ENCODE assay signal across 25 mouse cellular contexts in genomic region chr3:128665184-128665583, GRCm38 (mm10).
DNase-seq lines count a peak whose midpoint lies in the region; ATAC-seq and TF ChIP-seq lines count a peak whose summit lies in the region.
"Had no signal": no experiment of that assay in that cellular context is flagged by ENCODE, and none has a peak within 500 bp of the region (broad histone marks: within the 10 kb centered on the region; RNA-seq: fewer than 3 reads in every experiment).

No protein-coding gene starts in this region.

- H3K4me1 ChIP-seq in embryonic facial prominence, embryonic 11.5 days (ENCODE audit: control insufficient read depth, insufficient read depth, low read length), result no peaks in the 10 kb centered on the region
- peaks cover 16% of the 10 kb centered on the region for H3K4me1 ChIP-seq in embryonic facial prominence, embryonic 10.5 days
- H3K4me1 ChIP-seq in midbrain, embryonic 11.5 days (ENCODE audit: control insufficient read depth, insufficient read depth, low read length), result no peaks in the 10 kb centered on the region
- no peaks in the 10 kb centered on the region for H3K4me1 ChIP-seq in midbrain, postnatal 0 days (ENCODE audit: insufficient read depth, low read length)

- ATAC-seq in embryonic facial prominence, embryonic 11.5 days (replicated peaks; ENCODE audit: insufficient number of reproducible peaks, low FRiP score, low TSS enrichment, low read depth), result no peak
- no peak for ATAC-seq in midbrain, embryonic 11.5 days (ENCODE audit: low FRiP score)
- no peak for ATAC-seq in midbrain, postnatal 0 days (ENCODE audit: low FRiP score)
- ATAC-seq in megakaryocyte-erythroid progenitor cell, adult 5-6 weeks (replicated peaks; ENCODE audit: low FRiP score, low TSS enrichment, poor library complexity, severe bottlenecking), result no peak
- ATAC-seq: activated CD4-positive, CD25-positive, alpha-beta regulatory T cell, adult 4 months; CD4-positive, CD25-positive, alpha-beta regulatory T cell, adult 4 months; forebrain, embryonic 13.5 days; forebrain, embryonic 16.5 days; Patski had no signal

- H3K4me3 ChIP-seq in embryonic facial prominence, embryonic 11.5 days (ENCODE audit: low read depth, low read length), result no peak overlapping the region
- no peak overlapping the region for H3K4me3 ChIP-seq in embryonic facial prominence, embryonic 10.5 days
- H3K4me3 ChIP-seq in midbrain, embryonic 11.5 days (ENCODE audit: low read depth, low read length), result no peak overlapping the region
- H3K4me3 ChIP-seq in midbrain, postnatal 0 days (ENCODE audit: low read depth, low read length), result no peak overlapping the region
- H3K4me3 ChIP-seq in myocyte, result no peak overlapping the region
- H3K4me3 ChIP-seq: embryonic facial prominence, embryonic 13.5 days; forebrain, embryonic 13.5 days had no signal

- H3K36me3 ChIP-seq in embryonic facial prominence, embryonic 11.5 days (replicated peaks; ENCODE audit: control insufficient read depth, insufficient read depth, low read depth, low read length), result no peaks in the 10 kb centered on the region
- no peaks in the 10 kb centered on the region for H3K36me3 ChIP-seq in embryonic facial prominence, embryonic 10.5 days (replicated peaks)
- no peaks in the 10 kb centered on the region for H3K36me3 ChIP-seq in midbrain, embryonic 11.5 days (ENCODE audit: control insufficient read depth, insufficient read depth, low read length)
- no peaks in the 10 kb centered on the region for H3K36me3 ChIP-seq in midbrain, postnatal 0 days (ENCODE audit: insufficient read depth, low read length)
- H3K36me3 ChIP-seq in myocyte (ENCODE audit: control insufficient read depth, insufficient read depth), result no peaks in the 10 kb centered on the region
- H3K36me3 ChIP-seq: embryonic facial prominence, embryonic 13.5 days; G1E had no signal

- no peak for TF ChIP-seq POLR2A in myocyte (IDR thresholded peaks at IDR 0.05; ENCODE audit: insufficient read length, low read depth)

- no peak overlapping the region for H3ac ChIP-seq in myocyte (ENCODE audit: control insufficient read depth, insufficient read length)

- H3K9me3 ChIP-seq in embryonic facial prominence, embryonic 11.5 days (replicated peaks; ENCODE audit: control insufficient read depth, low read length), result no peaks in the 10 kb centered on the region
- no peaks in the 10 kb centered on the region for H3K9me3 ChIP-seq in embryonic facial prominence, embryonic 10.5 days
- no peaks in the 10 kb centered on the region for H3K9me3 ChIP-seq in midbrain, embryonic 11.5 days (ENCODE audit: control insufficient read depth, low read length)
- H3K9me3 ChIP-seq in midbrain, postnatal 0 days (ENCODE audit: low read length), result no peaks in the 10 kb centered on the region
- H3K9me3 ChIP-seq: embryonic facial prominence, embryonic 13.5 days; forebrain, embryonic 13.5 days had no signal

- H3K27me3 ChIP-seq in embryonic facial prominence, embryonic 11.5 days (ENCODE audit: control insufficient read depth, insufficient read depth, low read length), result no peaks in the 10 kb centered on the region
- H3K27me3 ChIP-seq in embryonic facial prominence, embryonic 10.5 days (replicated peaks; ENCODE audit: low read depth, poor library complexity, severe bottlenecking), result no peaks in the 10 kb centered on the region
- no peaks in the 10 kb centered on the region for H3K27me3 ChIP-seq in midbrain, embryonic 11.5 days (ENCODE audit: control insufficient read depth, insufficient read depth, low read length)
- H3K27me3 ChIP-seq in midbrain, postnatal 0 days (ENCODE audit: insufficient read depth, low read length), result no peaks in the 10 kb centered on the region
- H3K27me3 ChIP-seq in myocyte (ENCODE audit: control insufficient read depth, insufficient read depth, insufficient read length), result no peaks in the 10 kb centered on the region
- H3K27me3 ChIP-seq: CH12.LX; forebrain, embryonic 13.5 days; Patski had no signal

- H3K79me2 ChIP-seq in myocyte (ENCODE audit: control insufficient read depth, insufficient read depth), result no peaks in the 10 kb centered on the region

- H3K4me2 ChIP-seq in embryonic facial prominence, embryonic 11.5 days (ENCODE audit: low read depth, low read length), result no peak overlapping the region
- no peak overlapping the region for H3K4me2 ChIP-seq in midbrain, embryonic 11.5 days
- H3K4me2 ChIP-seq in midbrain, postnatal 0 days (ENCODE audit: low read depth, low read length, poor library complexity, severe bottlenecking), result no peak overlapping the region
- no peak overlapping the region for H3K4me2 ChIP-seq in myocyte (ENCODE audit: low read depth)
- H3K4me2 ChIP-seq: embryonic facial prominence, embryonic 13.5 days; forebrain, embryonic 13.5 days had no signal

- DNase-seq in embryonic facial prominence, embryonic 11.5 days (ENCODE audit: low spot score), result peak; percentile 67
- DNase-seq in embryonic facial prominence, embryonic 10.5 days (ENCODE audit: low spot score), result no peak
- peak; percentile 57 for DNase-seq in midbrain, embryonic 11.5 days (ENCODE audit: low spot score, missing footprints)
- no peak for DNase-seq in midbrain, postnatal 0 days (ENCODE audit: low spot score)
- DNase-seq in adrenal gland, postnatal 36 days, result no peak
- DNase-seq: adrenal gland, adult 8-10 months; adrenal gland, postnatal 14 days; B cell, adult 2 months; cerebellum, adult 11 months; cerebellum, adult 18-20 months; cerebellum, adult 8-10 months; cerebellum, adult 9-11 months; cerebellum, postnatal 14 days; cerebellum, postnatal 36 days; embryo, embryonic 11 days had no signal

- no peak for TF ChIP-seq CTCF in midbrain, postnatal 0 days (IDR thresholded peaks at IDR 0.05)

- 34% methylated on average over 3 of the region's 3 CpGs for WGBS in embryonic facial prominence, embryonic 11.5 days
- 61% methylated on average over 3 of the region's 3 CpGs for WGBS in embryonic facial prominence, embryonic 10.5 days
- 76% methylated on average over 3 of the region's 3 CpGs for WGBS in midbrain, embryonic 11.5 days
- WGBS in midbrain, postnatal 0 days, result 86% methylated on average over 3 of the region's 3 CpGs

- no peak overlapping the region for H3K27ac ChIP-seq in embryonic facial prominence, embryonic 11.5 days (replicated peaks; ENCODE audit: low read depth, low read length)
- H3K27ac ChIP-seq in embryonic facial prominence, embryonic 10.5 days (replicated peaks), result no peak overlapping the region
- H3K27ac ChIP-seq in midbrain, embryonic 11.5 days (ENCODE audit: low read depth, low read length), result no peak overlapping the region
- no peak overlapping the region for H3K27ac ChIP-seq in midbrain, postnatal 0 days (ENCODE audit: low read depth, low read length)
- H3K27ac ChIP-seq: embryonic facial prominence, embryonic 13.5 days; forebrain, embryonic 13.5 days had no signal

- H3K9ac ChIP-seq in embryonic facial prominence, embryonic 11.5 days (replicated peaks; ENCODE audit: low read length), result no peak overlapping the region
- H3K9ac ChIP-seq in midbrain, embryonic 11.5 days (ENCODE audit: low read length), result no peak overlapping the region
- no peak overlapping the region for H3K9ac ChIP-seq in midbrain, postnatal 0 days (replicated peaks; ENCODE audit: low read length, poor library complexity, severe bottlenecking)
- H3K9ac ChIP-seq: embryonic facial prominence, embryonic 13.5 days; forebrain, embryonic 13.5 days had no signal

TF ChIP-seq in myocyte, 11 proteins besides CTCF, POLR2A, EP300 and RAD21:
- TF ChIP-seq MYOG (IDR thresholded peaks at IDR 0.05; ENCODE audit: control insufficient read depth in 1 of 3, insufficient read depth in 1 of 3, insufficient read length in 2 of 3, low read depth in 2 of 3) (no peak), USF1 (IDR thresholded peaks at IDR 0.05; ENCODE audit: low read depth) (peak; percentile 29)

Comparison
In these comparisons a context has a peak if more than half of its experiments do, and no peak if none do; other contexts are left out.
1. DNase-seq: peak in embryonic facial prominence, embryonic 11.5 days (single experiment) and midbrain, embryonic 11.5 days (single experiment); none in embryonic facial prominence, embryonic 10.5 days (single experiment), midbrain, postnatal 0 days (single experiment) and adrenal gland, postnatal 36 days (0 of 2).